Mouse (Mus musculus) liver, embryonic 14.5 days (tissue): ENCODE measurements at regions not wholly inside any gene's neighbourhood (a gene's known extent, or its start where the extent isn't known, plus 50 kb on each side); places are given as distances from the start of the nearest gene placed in this dataset.

Experiments used
- CTCF ChIP-seq: IDR thresholded peaks from 2 replicates; pipeline ENCODE4 v1.5.1; 2016; ENCODE audit warnings: antibody characterized with exemption, low read depth, control low read depth
- EP300 ChIP-seq: IDR thresholded peaks from 2 replicates; pipeline ENCODE4 v1.6.1; 2016; ENCODE audit warnings: antibody characterized with exemption, low read depth

DNA sequence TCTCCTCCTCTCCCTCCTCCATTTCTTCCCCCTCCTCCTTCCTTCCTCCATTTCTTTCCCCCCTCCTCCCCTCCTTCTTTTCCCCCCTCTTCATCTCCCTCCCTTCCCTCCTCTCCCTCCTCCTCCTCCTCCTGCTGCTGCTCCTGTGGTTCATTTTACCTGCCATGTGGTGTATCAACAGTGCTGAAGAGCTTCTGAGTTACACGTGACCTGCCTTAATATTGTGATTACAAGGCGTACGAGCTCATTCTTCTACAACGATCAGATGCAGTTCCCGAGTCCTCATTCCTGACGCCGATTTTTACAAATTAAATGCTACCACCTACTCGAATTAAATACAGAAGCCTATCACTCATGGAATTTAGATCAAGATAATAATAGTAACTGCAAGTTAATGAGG lies 113.6 kb downstream of the Gm9817 start:
- no peak for TF ChIP-seq CTCF
- TF ChIP-seq EP300: no peak
